Mouse (Mus musculus): Measurements from ENCODE around the gene Galm. TPM values are rescaled to one million over a fixed set of nuclear protein-coding genes. Genes with fewer than 3 reads are reported as not detected.

Galm gene
- polyA plus RNA-seq (2012; rRNA removed), result 18.8 and 20.2 TPM in 2 replicates

DNA sequence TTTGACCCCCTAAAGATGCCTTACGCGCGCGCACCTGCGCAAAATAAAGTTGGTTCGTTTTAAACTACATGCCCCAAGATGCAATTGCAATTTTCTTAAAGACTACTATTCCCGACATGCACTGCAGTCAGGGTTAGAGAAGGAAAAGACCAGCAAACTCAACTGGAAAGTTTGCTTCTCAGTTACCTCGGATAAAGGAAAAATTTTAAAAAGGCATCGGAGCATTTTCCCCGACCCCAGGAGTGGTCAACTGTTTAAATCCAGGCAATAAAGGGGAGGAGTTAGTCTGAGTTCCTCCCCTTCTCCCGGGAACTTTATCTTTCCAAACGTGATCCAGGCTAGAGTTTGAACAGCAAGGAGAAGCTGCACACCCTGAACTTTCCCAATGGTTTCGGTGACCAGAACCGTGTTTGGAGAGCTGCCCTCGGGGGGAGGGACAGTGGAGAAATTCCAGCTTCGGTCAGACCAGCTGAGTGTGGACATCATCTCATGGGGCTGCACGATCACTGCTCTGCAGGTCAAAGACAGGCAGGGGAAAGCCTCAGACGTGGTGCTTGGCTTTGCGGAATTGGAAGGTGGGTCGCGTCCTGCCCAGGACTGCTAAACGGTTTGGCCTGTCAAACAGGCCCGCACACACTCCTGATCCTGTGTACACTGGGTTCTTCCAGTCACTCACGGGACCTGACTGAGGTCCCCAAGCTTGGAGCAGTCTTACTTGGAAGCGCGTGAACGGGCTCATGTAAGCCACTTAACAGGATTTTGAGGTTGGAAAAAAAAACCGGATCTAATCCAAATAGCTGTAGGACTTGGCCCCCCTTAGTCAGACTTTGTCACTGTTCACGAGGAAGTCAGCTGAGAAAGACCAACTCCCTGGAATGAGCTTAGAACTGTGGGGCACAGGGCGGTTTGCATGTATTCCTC, at the start of gene Galm:
Gene Galm (plus strand): TSS at position 141 of the 921 bp plus-strand sequence.

DNA sequence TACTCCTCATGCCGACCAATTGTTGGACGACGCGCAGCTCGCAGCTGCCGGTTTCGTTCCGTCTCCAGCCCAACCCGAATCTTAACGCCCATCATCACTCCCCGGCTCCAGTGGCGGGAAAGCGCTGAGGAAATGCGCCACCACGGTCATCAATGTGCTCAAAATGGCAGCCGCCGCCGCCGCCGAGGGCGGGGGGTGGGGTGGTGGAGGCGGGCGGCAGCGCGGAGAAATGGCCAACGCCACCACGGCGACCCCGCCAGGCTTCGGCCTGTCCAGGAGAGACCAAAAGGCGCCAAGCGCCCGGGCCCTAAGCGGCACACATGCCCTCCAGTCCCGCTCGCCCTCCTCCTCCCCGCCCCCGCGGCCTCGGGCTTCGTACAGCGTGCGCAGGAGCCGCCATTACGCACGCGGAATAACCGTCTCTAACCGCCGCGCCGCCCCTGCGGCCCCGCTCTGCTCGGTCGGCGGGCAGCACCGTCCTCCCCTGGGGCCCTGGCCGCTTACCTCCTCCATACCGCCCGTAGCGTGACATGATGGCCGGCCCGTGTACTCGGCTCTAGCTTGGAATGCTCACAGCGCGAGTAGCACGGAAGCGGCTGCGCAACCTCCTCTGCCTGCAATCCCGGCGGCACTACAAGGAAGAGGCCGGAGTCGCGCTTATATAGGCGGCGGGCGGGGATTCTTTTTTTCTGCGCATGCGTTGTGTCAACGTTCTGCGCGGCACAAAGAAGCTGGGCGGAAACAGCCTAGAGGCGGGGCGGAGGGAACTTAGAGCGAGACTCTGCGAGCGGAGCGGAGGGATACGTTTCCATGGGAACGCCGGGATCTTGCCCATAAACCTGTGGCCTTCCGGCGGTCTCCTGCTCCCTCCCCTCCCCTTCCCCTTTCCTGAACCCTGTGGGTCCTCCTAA, 79.7 kb downstream of the Galm start, which contains the start of the genes Srsf7 and Ttc39d:
Gene Srsf7 (minus strand): TSS at position 637 of the 911 bp plus-strand sequence.
Gene Ttc39d (plus strand): TSS at position 790 of the 911 bp plus-strand sequence.

DNA sequence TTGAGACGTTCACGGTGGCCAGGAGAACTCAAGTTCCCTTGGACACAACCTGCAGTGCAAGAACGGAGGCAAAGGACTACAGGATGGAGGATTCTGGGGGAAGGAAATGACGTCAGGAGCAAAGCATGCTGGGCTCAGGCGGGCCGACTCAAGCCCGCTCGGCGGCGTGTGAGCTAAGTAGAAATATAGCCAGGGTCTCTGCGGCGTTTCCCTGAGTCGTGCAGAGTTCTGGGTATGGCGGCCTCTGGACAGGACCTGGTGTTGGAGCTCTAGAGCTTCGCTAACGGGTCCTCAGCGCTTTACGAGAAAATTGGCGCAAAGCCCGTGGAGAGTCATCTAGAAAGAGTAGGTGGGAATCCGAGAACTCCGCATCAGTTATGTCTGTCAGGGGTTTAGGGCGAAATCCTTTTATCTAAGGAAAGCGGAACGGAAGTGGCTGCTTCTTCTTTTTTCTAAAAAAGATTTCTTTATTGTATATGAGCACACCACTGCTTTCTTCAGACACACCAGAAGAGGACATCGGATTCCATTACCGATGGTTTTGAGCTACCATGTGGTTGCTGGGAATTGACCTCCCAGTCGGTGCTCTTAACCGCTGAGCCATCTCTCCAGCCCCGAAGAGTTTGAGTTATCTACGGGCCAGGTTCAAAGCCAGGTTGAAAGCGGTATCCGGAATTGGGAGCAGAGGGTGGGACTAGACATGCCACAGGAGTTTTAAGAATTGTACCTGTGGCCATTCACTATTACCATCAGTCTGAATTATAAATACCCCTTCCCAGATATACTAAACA, 97.2 kb downstream of the Galm start, which contains the start of gene Gemin6:
Gene Gemin6 (plus strand): TSS at position 116 of the 791 bp plus-strand sequence.

Other genes starting within 250 kb of the Galm start
- 12.1 and 13.5 TPM in 2 replicates for gene Atl2, start 231.3 kb upstream of the Galm start, polyA plus RNA-seq (2012; rRNA removed)
- 15.8 and 17.3 TPM in 2 replicates for gene Hnrnpll, start 65.1 kb upstream of the Galm start, polyA plus RNA-seq (2012; rRNA removed)
- gene Srsf7, start 79.8 kb downstream of the Galm start, polyA plus RNA-seq (2012; rRNA removed), result 23.1 and 24.0 TPM in 2 replicates
- gene Ttc39d, start 80.0 kb downstream of the Galm start, polyA plus RNA-seq (2012; rRNA removed), result not detected in 2 replicates
- 0.51 and 1.3 TPM in 2 replicates for gene Gemin6, start 97.0 kb downstream of the Galm start, polyA plus RNA-seq (2012; rRNA removed)
- gene Morn2, start 162.7 kb downstream of the Galm start, polyA plus RNA-seq (2012; rRNA removed), result 2.7 and 2.8 TPM in 2 replicates
- 6.4 TPM in 2 replicates for gene Dhx57, start 163.0 kb downstream of the Galm start, polyA plus RNA-seq (2012; rRNA removed)
- 0.27 and 1.1 TPM in 2 replicates for gene Arhgef33, start 179.9 kb downstream of the Galm start, polyA plus RNA-seq (2012; rRNA removed)
- gene Gm10190, start 246.1 kb downstream of the Galm start, polyA plus RNA-seq (2012; rRNA removed), result 0.74 TPM in 1 of 2 replicates, not detected in the other

Measured in colon, adult 2 months (tissue).